Mouse (Mus musculus): Measurements from ENCODE around the gene Lsm14b.

Gene Lsm14b

DNA sequence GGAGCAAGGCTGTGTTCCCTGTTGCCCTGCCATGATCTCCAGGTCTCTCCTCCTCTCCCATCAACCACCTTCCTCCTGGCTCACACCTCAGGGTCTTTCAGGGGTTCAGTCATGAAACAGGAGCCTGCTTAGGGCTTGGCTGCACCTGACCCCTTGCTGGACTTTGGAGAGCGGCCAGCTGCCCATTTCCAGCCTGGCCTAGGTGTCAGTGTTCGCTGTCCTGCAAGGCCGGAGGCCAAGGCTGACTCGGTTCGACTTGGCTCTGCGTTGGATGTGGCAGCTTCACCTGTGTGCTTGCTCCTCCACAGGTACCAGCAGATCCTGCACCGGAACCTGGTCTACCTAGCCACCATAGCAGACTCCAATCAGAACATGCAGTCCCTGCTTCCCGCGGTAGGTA, 28.2 kb downstream of the Lsm14b start:
- no peak for DNase-seq (ENCODE audit: low read depth, low spot score)

GRCm38 (mm10) chr2:180063338-180064131, 38.7 kb downstream of the Lsm14b start:
- no peak for DNase-seq (ENCODE audit: low read depth, low spot score)

DNA sequence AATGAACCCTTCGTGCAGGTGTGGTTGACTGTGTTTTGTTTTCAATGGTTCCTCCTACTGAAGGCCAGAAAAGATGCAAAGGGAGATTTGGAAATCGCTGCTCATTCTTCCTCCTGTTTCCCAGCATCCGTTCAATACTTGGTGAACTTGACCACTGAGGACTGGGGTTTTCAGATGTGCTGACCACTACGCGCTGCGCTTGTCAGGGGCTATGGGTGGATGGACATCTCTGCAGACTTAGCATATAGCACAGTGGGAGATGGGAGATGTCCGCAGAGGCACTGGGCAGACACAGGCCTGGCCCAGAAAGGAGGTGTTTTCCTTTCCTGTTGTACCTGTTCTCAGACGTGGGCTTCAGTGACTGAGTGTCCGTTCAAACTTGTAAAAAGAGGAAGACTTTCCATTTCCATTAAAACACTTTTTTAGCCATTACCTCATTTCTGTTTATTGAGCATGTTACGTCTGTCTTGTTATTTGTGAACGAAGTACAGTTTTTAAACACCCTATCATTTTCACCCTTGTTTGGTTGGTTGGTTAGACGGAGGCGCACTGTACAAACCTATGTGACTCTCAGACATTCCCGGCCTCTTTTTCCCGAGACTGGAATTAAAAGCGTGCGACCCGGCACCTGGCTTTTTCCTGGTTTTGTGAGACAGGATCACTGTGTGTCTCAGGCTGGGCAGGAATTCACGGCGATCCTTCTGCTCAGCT, 45.1 kb downstream of the Lsm14b start:
- no peak for DNase-seq (ENCODE audit: low read depth, low spot score)

DNA sequence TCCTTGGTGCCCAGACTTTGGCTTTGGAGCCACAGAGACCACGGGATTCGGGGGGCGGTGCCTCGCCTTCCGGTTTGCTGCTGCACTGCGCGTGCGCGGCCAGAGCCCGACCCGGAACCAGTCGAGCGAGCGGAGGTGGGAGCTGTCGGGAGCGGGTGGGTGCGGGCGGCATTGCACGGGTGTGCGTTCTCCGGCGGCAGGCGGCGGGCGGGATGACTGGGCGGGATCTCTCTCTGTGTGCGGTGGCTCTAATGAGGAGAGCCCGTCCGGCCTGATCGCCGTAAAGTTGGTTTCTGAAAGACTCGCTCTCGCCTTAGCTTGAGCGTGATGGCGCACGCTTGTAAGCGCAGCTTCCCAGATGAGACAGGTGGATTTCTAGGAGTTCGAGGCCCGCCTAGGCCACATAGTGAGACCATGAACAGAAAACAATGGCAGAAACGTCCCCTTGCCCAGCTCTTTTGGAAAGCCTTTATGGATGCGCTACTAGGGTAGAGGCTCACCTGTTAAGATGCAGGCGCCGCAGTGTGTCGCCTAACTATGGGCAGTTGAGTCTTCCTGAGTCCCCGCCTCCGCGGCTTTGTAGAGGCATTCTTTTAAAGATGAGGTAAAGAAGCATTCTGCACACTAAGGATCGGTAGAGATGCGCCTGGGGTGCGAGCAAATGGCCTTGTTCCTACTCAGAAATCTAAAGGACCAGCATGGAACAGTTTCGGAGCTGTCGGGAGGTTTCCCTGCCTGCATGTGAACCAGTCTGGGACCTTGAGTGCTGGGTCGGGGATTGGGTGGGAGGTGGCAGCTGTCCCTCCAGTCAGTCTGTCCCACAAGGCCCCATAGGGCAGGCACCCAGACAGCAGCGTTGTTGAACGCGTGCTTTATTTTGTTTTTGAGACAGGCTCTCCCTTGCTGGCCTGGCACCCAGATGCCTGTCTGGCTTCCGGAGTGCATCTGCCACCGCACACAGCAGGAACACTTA, 46.0 kb downstream of the Lsm14b start, which contains the start of gene Mtg2:
Gene Mtg2, plus strand, starts transcription at position 108 of the 973 bp plus-strand sequence.
- peak; percentile 89 for DNase-seq (ENCODE audit: low read depth, low spot score)

DNA sequence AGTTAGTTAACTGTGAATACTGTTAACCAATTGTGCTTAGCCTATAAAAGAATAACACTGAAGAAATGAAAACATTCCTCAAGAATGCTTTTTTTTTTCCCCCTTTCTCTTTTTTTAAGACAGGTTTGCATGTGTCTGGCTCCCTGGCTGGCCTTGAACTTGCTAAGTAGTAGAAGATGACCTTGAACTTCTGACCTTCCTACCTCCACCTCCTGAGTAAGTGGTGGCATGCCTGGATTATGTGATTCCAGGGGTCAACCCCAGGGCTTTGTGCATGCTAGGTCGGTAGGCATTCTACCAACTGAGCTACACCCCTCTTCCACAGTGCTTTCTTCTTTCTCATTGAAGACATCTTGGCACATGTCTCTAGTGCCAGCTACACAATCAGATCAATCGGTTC, 46.9 kb downstream of the Lsm14b start:
- DNase-seq (ENCODE audit: low read depth, low spot score): no peak

- no peak for DNase-seq (ENCODE audit: low read depth, low spot score)
Observed at GRCm38 (mm10) chr2:180072886-180073285, 48.1 kb downstream of the Lsm14b start.

DNA sequence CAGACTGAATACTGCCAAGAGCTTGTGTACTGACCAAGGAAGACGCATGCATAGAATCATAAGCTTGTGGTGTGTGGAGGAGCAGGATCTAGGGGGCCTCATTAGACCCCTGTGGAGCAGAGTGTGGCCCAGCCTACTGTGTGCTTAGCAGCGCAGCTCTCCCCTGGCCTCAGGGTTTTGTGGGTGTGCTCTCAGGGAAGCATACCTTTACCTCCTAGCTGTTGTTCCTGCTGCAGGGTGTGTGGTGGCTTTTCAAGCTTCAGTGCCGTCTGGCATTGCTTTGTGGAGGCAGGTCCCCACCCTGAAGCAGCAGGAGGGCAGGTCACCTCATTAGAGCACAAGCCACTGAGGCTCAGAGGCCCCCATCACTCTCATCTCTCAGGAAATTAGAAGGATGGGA, 52.8 kb downstream of the Lsm14b start:
- DNase-seq (ENCODE audit: low read depth, low spot score): no peak

GRCm38 (mm10) chr2:180080680-180081079, 55.9 kb downstream of the Lsm14b start:
- DNase-seq (ENCODE audit: low read depth, low spot score): no peak

DNA sequence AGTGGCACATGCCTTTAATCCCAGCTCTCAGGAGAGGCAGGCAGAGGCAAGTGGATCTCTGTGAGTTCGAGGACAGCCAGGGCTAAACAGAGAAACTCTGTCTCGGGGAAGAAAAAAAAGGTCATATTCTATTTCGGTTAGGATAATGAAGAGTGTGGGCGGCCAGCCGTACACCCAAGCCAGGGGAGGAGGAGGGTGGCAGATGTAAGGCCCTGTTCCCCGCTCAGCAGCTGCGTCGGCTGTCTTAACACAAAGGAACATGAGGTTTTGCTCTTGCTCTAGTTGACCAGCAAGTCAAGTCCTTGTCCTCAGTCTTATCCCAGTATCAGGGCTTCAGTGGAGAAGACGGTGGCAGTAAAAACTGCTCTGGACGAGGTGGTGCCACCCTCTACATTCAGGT, 58.3 kb downstream of the Lsm14b start:
- DNase-seq (ENCODE audit: low read depth, low spot score): no peak

DNA sequence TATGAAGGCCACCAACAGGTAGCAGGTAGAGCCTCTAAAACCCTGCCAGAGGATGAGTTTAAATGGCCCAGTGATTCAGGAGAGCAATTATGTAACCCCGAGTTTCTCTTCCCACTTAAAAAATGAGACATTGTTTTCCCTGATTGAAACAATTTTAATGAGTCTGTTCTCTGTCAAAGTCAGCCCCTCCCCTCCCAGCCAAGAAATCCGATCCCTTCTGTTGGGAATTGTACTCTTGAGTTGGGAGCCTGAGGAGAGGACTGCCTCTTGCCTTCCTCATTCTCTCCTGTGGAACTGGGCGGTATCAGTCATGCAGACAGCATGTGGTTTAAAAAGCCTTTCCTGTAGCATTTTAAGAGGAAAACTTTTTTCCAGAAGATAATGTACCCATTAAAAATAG, 59.8 kb downstream of the Lsm14b start:
- no peak for DNase-seq (ENCODE audit: low read depth, low spot score)

All from retina, postnatal 7 days (tissue).